Mouse (Mus musculus): ENCODE measurements at regions not wholly inside any gene's neighbourhood (a gene's known extent, or its start where the extent isn't known, plus 50 kb on each side); places are given as distances from the start of the nearest gene placed in this dataset.

DNA sequence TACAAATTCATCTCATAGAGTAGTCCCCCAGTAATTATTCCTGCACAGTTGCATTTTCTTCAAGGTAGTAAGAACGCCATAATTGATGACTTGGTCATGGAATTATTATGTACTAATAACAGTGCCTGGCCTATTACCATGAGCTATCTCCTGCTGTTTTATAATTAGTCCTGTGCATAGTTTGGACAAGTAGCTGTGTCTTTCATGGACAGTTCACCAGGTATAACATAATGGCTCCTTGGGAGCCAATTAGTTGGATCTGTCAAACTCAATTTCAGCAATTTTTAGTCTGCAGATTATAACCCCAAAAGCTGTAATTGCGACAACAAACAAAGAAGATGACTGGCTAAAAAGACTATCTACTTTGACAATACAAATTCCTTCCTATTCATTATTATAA is 1345.5 kb downstream of the Slitrk1 start:
- Histone ChIP-seq H3K27me3 (replicated peaks; ENCODE audit: control insufficient read depth, insufficient read depth, low read length) (no peaks in the 10 kb centered on the region), H3K4me1 (replicated peaks; ENCODE audit: control insufficient read depth, insufficient read depth, low read length) (no peaks in the 10 kb centered on the region), H3K36me3 (ENCODE audit: control insufficient read depth, insufficient read depth) (no peaks in the 10 kb centered on the region), H3K4me2 (ENCODE audit: low read length) (no peak overlapping the region), H3K27ac (ENCODE audit: low read length) (no peak overlapping the region), H3K4me3 (replicated peaks; ENCODE audit: low read length) (no peak overlapping the region), H3K9me3 (ENCODE audit: control insufficient read depth, low read length) (no peaks in the 10 kb centered on the region), H3K9ac (replicated peaks; ENCODE audit: low read depth, low read length) (no peak overlapping the region)
- ATAC-seq: no peak
- 8% methylated on average over 2 of the region's 2 CpGs for WGBS
